Mouse (Mus musculus): ENCODE measurements around the gene Spata32.

DNA sequence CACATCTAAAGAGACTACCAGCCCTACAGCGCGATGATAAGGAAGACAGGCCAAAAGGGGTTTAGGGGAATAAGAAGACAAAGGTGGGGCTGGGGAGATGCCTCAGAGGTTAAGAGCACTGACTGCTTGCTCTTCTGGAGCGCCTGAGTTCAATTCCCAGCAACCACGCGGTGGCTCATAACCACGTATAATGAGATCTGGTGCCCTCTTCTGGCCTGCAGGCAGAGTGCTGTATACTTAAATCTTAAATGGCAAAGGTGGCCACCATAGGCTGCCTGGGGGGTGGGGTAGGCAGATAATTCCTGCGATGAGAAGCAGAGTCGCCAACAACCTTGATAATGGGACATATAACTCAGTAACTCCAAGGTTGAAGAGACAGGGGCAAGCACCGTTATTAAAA, 19.5 kb upstream of the Spata32 start:
- TF ChIP-seq GATA1 (IDR thresholded peaks at IDR 0.05; ENCODE audit: borderline replicate concordance, low read length) (no peak), FLI1 (IDR thresholded peaks at IDR 0.05; ENCODE audit: low read length) (no peak)
